Mouse (Mus musculus) monocyte, adult 2 months (primary cell): ENCODE results near the gene Wdfy3.

ENCODE experiments used
- DNase-seq, 2 experiments: peaks; one replicate each; pipeline ENCODE4 v3.0.0; 2022; ENCODE audit warnings: low spot score in 2 of 2, low read depth in 1 of 2

Wdfy3 gene

DNA sequence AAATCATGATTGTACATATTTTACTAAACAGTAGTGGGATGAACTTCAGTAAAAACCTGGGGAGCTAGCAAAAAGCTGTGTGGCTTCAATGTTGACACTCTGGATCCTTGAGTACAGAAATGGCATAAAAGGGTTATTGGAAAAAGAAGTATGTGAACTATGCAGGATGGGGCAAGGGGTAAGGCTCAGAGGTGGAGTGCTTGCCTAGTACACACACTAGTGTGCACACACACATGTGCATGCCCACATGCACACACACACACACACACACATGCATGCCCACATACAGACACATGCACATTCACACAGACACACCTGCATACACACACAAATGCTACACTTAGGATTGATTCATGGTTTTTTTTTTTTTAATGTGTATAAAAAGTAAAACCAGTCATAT is 280.0 kb downstream of the Wdfy3 start:
- DNase-seq: no peak

DNA sequence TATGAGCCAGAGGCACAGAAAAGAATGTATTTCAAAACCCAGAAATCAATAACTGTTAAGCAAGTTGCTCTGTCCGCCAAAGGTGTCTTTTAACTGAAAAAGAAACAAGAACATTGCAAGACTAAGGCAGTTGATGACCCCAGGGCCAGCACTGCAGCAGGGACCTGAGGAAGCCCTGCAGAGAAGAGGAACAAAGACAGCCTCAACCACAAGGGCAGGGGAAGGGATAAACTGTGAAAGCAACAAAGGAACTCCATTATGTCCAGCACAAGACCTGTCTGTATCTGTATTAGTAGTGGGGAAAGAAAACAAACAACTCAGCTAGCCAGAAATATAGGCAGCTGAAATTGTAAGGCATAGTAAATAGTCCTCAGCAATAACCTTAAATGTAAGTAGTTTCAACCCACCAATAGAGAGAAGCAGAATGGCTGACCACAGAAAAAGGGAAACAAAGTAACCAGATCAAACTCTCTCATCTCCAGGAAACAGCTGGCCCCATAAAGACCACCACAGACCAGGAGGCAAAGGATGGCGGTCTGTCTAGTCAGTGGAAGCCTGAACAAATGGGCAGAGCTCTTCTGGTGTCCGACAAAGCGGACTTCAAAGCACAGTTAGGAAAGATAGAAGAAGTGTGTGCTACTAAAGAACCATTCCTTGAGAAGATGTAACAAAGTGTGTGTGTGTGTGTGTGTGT is 283.7 kb downstream of the Wdfy3 start:
- no peak for DNase-seq

DNA sequence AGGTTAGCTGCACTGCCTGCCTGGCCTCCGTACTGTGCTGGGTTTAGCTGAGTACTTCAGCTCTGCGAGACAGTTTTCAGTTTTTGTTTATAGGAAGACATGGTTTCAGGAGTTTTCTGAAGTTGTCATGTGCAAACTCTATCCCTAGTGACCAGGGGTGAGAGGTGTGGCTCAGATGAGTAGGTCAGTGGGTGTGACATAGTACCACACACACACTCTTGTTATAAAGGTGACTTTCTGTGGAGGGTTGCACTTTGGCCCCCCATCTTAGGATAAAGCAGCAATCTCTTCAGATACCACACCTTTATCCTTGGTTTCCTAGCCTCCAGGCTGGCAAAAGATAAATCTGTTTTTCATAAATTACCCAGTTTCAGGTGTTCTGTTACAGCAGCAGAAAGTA is 284.9 kb downstream of the Wdfy3 start:
- DNase-seq: no peak

DNA sequence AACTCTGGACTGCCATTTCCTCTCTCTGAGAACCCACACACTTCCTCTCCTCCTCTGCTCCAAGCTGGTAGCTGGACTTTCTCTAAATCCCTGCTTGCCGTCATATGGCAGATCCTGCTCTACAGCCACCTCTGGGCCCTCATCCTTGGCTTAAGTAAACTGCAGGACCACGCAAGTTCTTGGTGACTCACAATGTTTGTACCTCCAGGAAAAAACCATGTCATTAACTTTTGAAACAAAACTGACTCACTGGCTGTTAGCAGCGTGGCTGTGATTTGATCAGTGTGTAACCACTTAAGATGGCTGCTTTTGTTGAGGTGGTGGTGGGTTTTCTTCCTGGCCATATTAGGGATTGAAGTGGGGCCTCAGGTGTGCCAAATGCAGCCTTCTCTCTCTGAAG is 285.4 kb downstream of the Wdfy3 start:
- no peak for DNase-seq
